Mouse (Mus musculus): ENCODE measurements around the gene Grin2b. TPM values are rescaled to one million over a fixed set of nuclear protein-coding genes. Genes with fewer than 3 reads are reported as not detected.
A peak's percentile ranks its signal among the peaks of the same experiment; 100 is the strongest.

Gene Grin2b
- total RNA-seq, 2 experiments from 2014 or later: 343 to 387 TPM

GRCm38 (mm10) chr6:136072326-136073054, 100.8 kb downstream of the Grin2b start:
- no peak for TF ChIP-seq CTCF (conservative IDR thresholded peaks at IDR 0.05)
- Histone ChIP-seq H3K4me3 (no peak overlapping the region), H3K27ac (peak overlapping the region; percentile 32; the same call in 1 of the 2 replicates)
- no peak for DNase-seq (ENCODE audit: low spot score in 2 of 2)

- no peak overlapping the region for H3K4me3 ChIP-seq
- TF ChIP-seq CTCF (conservative IDR thresholded peaks at IDR 0.05): no peak
- DNase-seq (ENCODE audit: low spot score in 2 of 2): no peak
- no peak overlapping the region for H3K27ac ChIP-seq
Observed at GRCm38 (mm10) chr6:136070101-136070500, 103.2 kb downstream of the Grin2b start.

GRCm38 (mm10) chr6:136053346-136053745, 120.0 kb downstream of the Grin2b start:
- Histone ChIP-seq H3K27ac (peak overlapping the region; percentile 67), H3K4me3 (no peak overlapping the region)
- TF ChIP-seq CTCF (conservative IDR thresholded peaks at IDR 0.05): no peak
- peak in 1 of 2 experiments; percentile 57 for DNase-seq (ENCODE audit: low spot score in 2 of 2)

GRCm38 (mm10) chr6:136050346-136050745, 123.0 kb downstream of the Grin2b start:
- Histone ChIP-seq H3K27ac (peak overlapping the region; percentile 48; the same call in 1 of the 2 replicates), H3K4me3 (no peak overlapping the region)
- no peak for TF ChIP-seq CTCF (conservative IDR thresholded peaks at IDR 0.05)
- DNase-seq (ENCODE audit: low spot score in 2 of 2): no peak

- H3K4me3 ChIP-seq: no peak overlapping the region
- no peak for DNase-seq (ENCODE audit: low spot score in 2 of 2)
- no peak for TF ChIP-seq CTCF (conservative IDR thresholded peaks at IDR 0.05)
- H3K27ac ChIP-seq: 0 out of 2 replicates have a peak overlapping the region, but pooled peaks have one; percentile 7
Observed at GRCm38 (mm10) chr6:136048084-136048483, 125.2 kb downstream of the Grin2b start.

GRCm38 (mm10) chr6:136046091-136046490, 127.2 kb downstream of the Grin2b start:
- no peak overlapping the region for H3K4me3 ChIP-seq
- H3K27ac ChIP-seq: peak overlapping the region; percentile 58
- no peak for DNase-seq (ENCODE audit: low spot score in 2 of 2)
- no peak for TF ChIP-seq CTCF (conservative IDR thresholded peaks at IDR 0.05)

GRCm38 (mm10) chr6:136044461-136044860, 128.8 kb downstream of the Grin2b start:
- no peak for DNase-seq (ENCODE audit: low spot score in 2 of 2)
- H3K27ac ChIP-seq: no peak overlapping the region
- no peak for TF ChIP-seq CTCF (conservative IDR thresholded peaks at IDR 0.05)
- H3K4me3 ChIP-seq: no peak overlapping the region

GRCm38 (mm10) chr6:136042375-136042774, 130.9 kb downstream of the Grin2b start:
- no peak overlapping the region for H3K4me3 ChIP-seq
- DNase-seq (ENCODE audit: low spot score in 2 of 2): no peak
- TF ChIP-seq CTCF (conservative IDR thresholded peaks at IDR 0.05): peak; percentile 63

GRCm38 (mm10) chr6:136041821-136042220, 131.5 kb downstream of the Grin2b start:
- no peak for TF ChIP-seq CTCF (conservative IDR thresholded peaks at IDR 0.05)
- Histone ChIP-seq H3K4me3 (no peak overlapping the region), H3K27ac (peak overlapping the region; percentile 28; the same call in 1 of the 2 replicates)
- no peak for DNase-seq (ENCODE audit: low spot score in 2 of 2)

More at GRCm38 (mm10) chr6:136042375-136042774, 130.9 kb downstream of the Grin2b start:
- H3K27ac ChIP-seq: peak overlapping the region; percentile 28; the same call in 1 of the 2 replicates

- Histone ChIP-seq H3K4me3 (no peak overlapping the region), H3K27ac (peak overlapping the region; percentile 51; the same call in 1 of the 2 replicates)
- no peak for DNase-seq (ENCODE audit: low spot score in 2 of 2)
- TF ChIP-seq CTCF (conservative IDR thresholded peaks at IDR 0.05): no peak
Observed at GRCm38 (mm10) chr6:136040931-136041330, 132.4 kb downstream of the Grin2b start.

GRCm38 (mm10) chr6:136029235-136029939, 143.9 kb downstream of the Grin2b start:
- TF ChIP-seq CTCF (conservative IDR thresholded peaks at IDR 0.05): no peak
- DNase-seq (ENCODE audit: low spot score in 2 of 2): peak in 1 of 2 experiments; percentile 56
- Histone ChIP-seq H3K27ac (peak overlapping the region; percentile 54), H3K4me3 (no peak overlapping the region)

GRCm38 (mm10) chr6:136026936-136027335, 146.4 kb downstream of the Grin2b start:
- no peak for DNase-seq (ENCODE audit: low spot score in 2 of 2)
- TF ChIP-seq CTCF (conservative IDR thresholded peaks at IDR 0.05): no peak
- Histone ChIP-seq H3K27ac (peak overlapping the region; percentile 78), H3K4me3 (no peak overlapping the region)

GRCm38 (mm10) chr6:136025801-136026200, 147.5 kb downstream of the Grin2b start:
- DNase-seq (ENCODE audit: low spot score in 2 of 2): no peak
- TF ChIP-seq CTCF (conservative IDR thresholded peaks at IDR 0.05): no peak
- peak overlapping the region; percentile 57; the same call in 1 of the 2 replicates for H3K27ac ChIP-seq
- H3K4me3 ChIP-seq: no peak overlapping the region

Data from layer of hippocampus, adult 2 months (tissue).